Mouse (Mus musculus) testis, postnatal 14 days (tissue): Measurements from ENCODE around the gene Gabpb2.
"Not testable (repeated sequence)": the region's sequence is repeated elsewhere in the genome, so short reads cannot be mapped to it uniquely, and the experiment has no call there.

Source experiments
- DNase-seq: peaks from one replicate; pipeline ENCODE4 v3.0.0; 2021; ENCODE audit warnings: low spot score

Gene Gabpb2

DNA sequence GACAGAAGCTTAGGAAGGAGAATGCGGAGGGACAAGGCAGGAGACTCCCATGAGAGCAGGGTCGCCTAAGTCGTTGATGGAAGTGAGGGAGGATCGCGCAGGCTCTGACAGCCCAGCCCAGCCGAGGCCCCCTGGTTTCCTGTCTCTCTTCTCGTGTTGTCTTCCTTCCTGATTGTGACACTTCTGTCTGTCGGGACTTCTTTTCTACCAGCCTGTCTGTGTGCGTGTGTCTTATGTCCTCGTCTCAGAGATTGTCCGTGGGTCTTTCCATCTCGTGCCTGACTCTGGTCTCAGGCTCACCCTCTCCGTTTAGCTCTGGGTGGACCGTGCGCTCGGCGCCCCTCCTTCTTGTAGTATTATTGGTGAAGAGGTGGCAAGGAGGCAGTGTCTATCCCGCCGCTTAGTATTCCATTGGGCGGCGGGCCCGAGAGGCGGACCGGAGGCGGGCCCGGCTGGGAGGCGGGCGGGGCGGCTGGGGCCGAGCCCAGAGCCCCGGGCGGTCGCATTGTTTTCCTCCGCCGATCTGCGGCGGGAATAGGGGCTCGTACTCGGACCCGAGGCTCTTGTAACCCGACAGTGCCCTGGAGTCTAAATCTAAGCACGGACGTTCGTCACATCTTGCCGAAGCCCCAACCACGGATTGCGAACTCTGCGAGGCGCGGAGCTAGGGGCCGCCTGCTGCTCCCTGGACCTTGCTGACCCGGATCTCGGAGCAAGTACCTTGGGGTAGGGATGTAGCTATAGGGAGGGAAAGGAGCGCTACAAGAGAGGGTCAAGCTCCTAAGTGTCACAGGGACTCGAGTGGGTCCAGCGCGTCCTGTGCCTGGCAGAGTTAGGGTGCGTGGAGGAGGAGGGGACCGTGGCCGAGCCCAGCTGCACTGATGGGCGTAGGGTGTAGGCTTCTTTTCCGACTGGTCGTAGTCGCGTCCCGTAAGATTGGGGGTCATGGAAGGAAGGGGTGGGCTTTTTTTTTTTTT is 57.4 kb downstream of the Gabpb2 start, which contains the start of gene Sema6c:
Gene Sema6c (plus strand): TSS at position 471 of the 977 bp plus-strand sequence.
- peak; percentile 90 for DNase-seq

GRCm38 (mm10) chr3:95159511-95159986 is 58.2 kb downstream of the Gabpb2 start:
- DNase-seq: no peak

DNA sequence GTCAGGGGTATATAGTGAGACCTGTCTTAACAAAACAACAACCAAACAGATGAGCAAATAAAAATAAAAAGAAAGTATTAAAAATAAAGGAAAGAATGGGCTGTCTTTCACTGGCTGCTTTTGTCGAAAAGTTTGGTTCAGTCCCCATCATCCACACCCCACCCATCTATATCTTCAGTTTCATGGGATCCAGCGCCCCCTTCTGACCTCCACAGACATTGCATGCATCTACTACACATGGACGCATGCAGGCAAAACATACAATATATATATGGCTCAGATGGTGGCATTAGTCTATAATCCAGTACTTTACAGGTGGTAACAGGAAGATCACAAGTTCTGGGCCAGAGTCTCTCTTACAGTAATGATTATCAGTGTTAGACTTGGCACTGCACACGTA is 63.8 kb downstream of the Gabpb2 start:
- no peak for DNase-seq

- DNase-seq: no peak
Observed at GRCm38 (mm10) chr3:95147924-95148323, 69.8 kb downstream of the Gabpb2 start.

DNA sequence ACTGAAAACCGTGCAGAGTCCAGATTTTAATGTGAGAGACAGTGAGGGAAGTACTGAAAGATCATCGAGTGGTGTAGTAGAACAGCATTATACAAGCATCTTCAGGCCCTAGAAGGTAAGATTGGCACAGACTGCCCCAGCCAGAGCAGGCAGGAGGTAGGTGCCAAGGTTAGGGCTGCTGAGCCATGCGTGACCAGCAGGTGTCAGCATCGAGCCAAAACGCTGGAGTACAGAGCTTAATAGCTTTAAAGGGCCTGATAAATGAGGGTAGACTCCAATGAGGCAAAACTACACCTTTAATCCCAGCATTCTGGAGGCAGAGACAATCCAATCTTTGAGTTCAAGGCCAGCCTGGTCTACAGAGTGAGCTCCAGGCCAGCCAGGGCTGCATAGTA is 75.1 kb downstream of the Gabpb2 start:
- DNase-seq: peak; percentile 75

DNA sequence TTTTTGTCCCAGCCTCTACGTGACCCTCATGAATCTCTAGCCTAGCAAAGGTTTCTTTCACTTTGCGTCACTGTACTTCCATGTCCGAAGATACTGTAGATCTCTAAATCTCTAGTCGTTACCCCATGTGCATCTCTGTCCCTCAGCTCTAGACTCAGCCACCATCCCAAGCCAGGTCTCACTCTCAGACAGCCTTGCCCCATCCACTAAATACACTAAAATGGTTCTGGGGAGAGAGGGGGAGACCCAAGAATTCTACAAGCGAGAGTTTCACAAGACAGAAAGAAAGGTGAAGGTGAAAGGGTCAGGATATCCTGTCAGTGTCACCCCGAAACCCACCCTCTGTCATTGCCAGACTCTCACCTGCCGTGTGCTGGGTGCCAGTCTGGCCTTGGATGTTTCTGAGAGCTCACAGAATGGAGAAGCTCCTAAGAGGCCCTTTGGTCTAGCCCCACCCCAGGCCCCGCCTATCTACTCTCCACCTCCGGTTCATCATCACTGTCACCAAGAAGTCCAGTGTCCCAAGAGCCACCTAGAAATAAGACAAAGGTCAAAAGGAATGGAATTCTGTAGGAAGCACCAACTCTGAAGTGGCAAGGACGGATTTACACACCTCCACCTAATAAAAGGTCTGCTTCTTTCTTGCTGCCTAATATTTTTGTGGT is 75.6 kb downstream of the Gabpb2 start, which contains the start of gene Tnfaip8l2:
Gene Tnfaip8l2 (minus strand): TSS at position 409 of the 665 bp plus-strand sequence.
- no peak for DNase-seq

DNA sequence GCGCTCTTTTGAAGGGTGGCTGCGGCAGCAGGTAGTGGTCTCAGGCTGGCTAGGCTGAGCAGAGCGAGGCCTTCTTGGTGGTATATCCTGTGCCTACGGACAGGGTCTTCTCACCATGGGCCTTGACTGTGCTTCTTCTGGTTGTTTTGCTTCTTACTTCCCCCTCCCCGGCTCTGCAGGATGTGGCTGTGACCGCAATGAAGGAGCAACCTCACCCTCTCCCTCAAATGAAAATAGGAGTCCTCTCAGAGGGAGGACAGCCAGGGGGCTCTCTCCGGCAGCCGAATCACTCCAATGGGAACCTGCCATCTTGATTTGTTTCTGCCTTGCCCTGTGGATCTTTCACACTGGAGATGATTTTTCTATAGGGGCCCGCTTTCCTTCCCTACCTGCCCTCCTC is 76.2 kb downstream of the Gabpb2 start:
- no peak for DNase-seq

DNA sequence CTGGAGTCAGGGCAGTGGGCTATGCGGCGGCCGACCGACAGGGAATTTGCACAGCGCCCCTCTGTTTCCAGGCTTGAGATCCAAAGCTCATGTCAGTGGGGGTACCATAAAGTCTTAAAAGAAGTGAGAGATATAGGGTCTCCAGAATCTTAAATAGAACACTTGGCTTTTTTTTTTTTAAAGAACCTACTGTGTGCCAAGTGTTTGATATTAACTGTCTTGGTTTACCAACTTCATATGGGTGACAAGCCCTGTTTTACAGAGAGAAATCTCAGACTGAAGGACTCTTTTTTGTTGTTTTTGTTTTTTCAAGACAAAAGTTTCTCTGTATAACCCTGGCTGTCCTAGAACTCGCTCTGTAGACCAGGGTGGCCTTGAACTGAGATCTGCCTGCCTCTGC is 76.9 kb downstream of the Gabpb2 start:
- DNase-seq: no peak

- DNase-seq: no peak
Observed at GRCm38 (mm10) chr3:95140289-95140595, 77.5 kb downstream of the Gabpb2 start.

DNA sequence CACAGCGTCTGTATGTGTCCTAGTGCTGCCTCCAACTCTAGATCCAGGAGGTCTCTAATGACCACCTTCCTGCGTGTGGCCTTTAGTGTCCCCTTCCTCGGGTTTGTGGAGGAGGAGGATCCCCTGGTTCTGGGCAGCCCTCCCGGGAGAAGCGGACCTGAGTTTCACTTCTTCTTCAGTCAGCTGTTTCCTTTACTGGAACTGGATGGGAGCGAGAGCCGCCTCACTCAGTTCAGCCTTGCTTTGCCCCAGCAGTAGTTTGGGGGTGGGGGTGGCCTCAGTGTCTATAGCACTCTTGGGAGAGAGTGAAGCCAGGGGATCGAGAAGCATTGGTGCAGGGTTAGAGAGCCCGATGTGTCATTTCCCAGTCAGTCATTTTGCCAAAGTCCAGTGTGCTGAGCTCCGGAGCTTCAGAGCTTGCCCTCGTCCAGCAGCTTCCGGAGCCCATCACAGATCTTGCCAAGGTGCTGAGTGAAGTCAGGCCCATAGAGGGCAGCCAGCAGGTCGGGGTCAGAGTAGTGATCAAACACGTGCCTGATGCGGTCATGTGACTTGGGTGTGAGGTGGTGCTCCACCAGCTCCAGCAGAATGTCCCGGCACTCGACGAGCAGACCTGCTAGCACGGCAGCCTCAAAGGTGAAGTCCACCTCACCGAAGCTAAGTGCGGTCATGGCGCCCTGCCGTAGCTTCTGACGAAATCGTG is 78.0 kb downstream of the Gabpb2 start:
- peak; percentile 52 for DNase-seq

GRCm38 (mm10) chr3:95136336-95136735 is 81.4 kb downstream of the Gabpb2 start:
- no peak for DNase-seq

DNA sequence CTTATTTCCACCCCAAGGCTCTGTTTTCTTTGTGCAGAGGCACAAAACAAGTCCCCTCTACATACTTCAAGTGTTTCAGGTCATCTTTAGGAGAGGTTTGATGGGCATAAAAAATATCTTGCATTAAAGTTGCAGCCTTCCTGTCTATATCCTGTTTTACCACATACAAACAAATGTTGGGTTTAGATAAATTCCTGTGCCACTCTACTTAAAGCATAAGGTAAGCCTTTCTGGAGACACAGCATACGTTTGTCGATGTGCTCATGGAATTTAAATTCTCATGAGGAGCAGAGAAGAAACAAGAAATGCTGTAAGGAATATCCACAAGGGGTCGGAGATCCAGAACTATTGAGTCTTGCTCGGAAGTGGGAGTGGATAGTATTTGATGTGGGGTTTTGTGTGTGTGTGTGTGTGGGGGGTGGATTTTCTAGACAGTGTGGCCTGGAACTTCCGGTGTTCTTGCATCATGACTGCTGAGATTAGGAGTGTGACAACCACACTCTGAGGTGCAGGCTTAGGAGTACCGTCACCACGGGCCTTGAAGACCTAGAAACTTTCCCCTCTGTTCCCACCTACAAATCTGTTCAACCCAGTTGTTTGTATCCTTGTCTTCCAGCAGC is 82.2 kb downstream of the Gabpb2 start:
- no peak for DNase-seq

DNA sequence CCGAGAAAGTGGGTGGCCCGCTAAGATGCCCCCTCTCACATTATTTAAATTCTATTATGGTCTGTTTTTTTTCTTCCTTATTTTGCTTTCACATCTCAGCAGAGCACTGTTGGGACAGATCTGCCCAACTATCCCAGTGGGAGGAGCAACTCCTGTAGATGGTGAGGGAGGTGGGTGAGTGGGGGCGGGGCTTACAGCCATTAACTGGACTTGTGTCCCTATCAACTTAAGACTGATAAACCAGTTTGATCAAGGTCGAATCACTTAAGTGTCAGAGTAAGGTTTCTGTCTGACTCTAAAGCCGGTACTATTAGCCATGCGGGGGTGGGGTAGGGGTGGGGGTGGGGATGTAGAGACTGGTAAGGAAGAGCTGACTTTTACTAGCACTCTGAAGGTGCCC is 82.7 kb downstream of the Gabpb2 start:
- DNase-seq: peak; percentile 67

DNA sequence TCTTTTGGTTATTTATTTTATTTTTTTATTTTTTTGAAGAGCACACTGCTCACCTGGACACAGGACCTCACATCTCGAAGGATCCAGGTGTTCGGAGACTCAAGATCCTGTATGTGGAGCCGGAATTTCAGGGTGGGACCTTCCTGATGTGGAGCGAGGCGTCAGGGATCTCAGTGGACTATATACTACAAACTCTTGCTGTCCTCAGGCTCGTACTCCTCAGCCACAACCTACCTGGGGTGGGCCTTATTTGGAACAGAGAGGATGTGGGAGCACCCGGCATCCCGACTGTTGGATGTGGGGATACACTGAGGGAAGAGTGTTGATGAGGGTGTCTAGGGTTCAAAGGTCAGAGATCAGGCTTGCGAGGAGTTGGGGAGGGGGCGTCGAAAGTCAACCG is 83.6 kb downstream of the Gabpb2 start:
- not testable (repeated sequence) for DNase-seq

GRCm38 (mm10) chr3:95133680-95134101 is 84.0 kb downstream of the Gabpb2 start, which contains the start of the genes Scnm1 and Lysmd1:
Gene Scnm1 (minus strand): TSS chr3:95134011.
Gene Lysmd1 (plus strand): TSS chr3:95134088.
- peak; percentile 90 for DNase-seq

GRCm38 (mm10) chr3:95133176-95133575 is 84.5 kb downstream of the Gabpb2 start:
- DNase-seq: no peak

- not testable (repeated sequence) for DNase-seq
Observed at GRCm38 (mm10) chr3:95132389-95132788, 85.3 kb downstream of the Gabpb2 start.
